Mouse (Mus musculus): ENCODE measurements around the gene Twist2. TPM values are rescaled to one million over a fixed set of nuclear protein-coding genes. Genes with fewer than 3 reads are reported as not detected.

Twist2 gene
- polyA plus RNA-seq, 1 experiment, result 1.6 TPM

DNA sequence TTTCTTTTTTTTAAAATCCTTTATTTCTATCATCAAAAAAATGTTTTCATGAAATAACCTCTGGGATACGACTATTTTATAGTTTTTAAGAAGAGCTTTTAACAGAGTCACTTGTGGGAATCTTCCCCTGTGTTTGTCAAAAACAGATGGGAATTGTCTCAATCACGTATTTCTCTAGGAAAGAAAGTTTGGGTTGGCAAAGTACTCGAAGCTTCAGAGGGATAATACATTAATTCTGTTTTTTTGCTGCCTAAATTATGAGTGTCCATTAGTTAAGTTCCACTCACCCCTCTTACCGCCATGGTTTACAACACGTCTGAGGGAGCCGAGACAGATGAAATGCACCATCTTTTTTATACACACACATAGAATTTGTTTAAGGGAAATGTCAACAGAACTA is 2.2 kb downstream of the Twist2 start:
- Histone ChIP-seq H3K4me3 (ENCODE audit: insufficient read depth, low read length) (no peak overlapping the region), H3K27ac (ENCODE audit: insufficient read depth, low read length) (no peak overlapping the region), H3K4me1 (ENCODE audit: control insufficient read depth, insufficient read depth, low read length) (no peaks in the 10 kb centered on the region)
- TF ChIP-seq POLR2A (IDR thresholded peaks at IDR 0.05; ENCODE audit: extremely low read depth, insufficient read depth, low read length), result no peak
- no peak for TF ChIP-seq CTCF (IDR thresholded peaks at IDR 0.05; ENCODE audit: extremely low read depth, insufficient read depth, low read length)

GRCm38 (mm10) chr1:91816067-91816466 is 14.8 kb downstream of the Twist2 start:
- TF ChIP-seq POLR2A (IDR thresholded peaks at IDR 0.05; ENCODE audit: extremely low read depth, insufficient read depth, low read length), result no peak
- no peak for TF ChIP-seq CTCF (IDR thresholded peaks at IDR 0.05; ENCODE audit: extremely low read depth, insufficient read depth, low read length)
- no peak overlapping the region for H3K4me3 ChIP-seq (ENCODE audit: insufficient read depth, low read length)
- no peaks in the 10 kb centered on the region for H3K4me1 ChIP-seq (ENCODE audit: control insufficient read depth, insufficient read depth, low read length)

GRCm38 (mm10) chr1:91816571-91816970 is 15.3 kb downstream of the Twist2 start:
- no peak overlapping the region for H3K27ac ChIP-seq (ENCODE audit: insufficient read depth, low read length)
- TF ChIP-seq CTCF (IDR thresholded peaks at IDR 0.05; ENCODE audit: extremely low read depth, insufficient read depth, low read length) (no peak), POLR2A (IDR thresholded peaks at IDR 0.05; ENCODE audit: extremely low read depth, insufficient read depth, low read length) (no peak)
- no peak overlapping the region for H3K4me3 ChIP-seq (ENCODE audit: insufficient read depth, low read length)
- no peaks in the 10 kb centered on the region for H3K4me1 ChIP-seq (ENCODE audit: control insufficient read depth, insufficient read depth, low read length)

More at GRCm38 (mm10) chr1:91816067-91816466, 14.8 kb downstream of the Twist2 start:
- H3K27ac ChIP-seq (ENCODE audit: insufficient read depth, low read length), result no peak overlapping the region

- Histone ChIP-seq H3K4me1 (ENCODE audit: control insufficient read depth, insufficient read depth, low read length) (no peaks in the 10 kb centered on the region), H3K4me3 (ENCODE audit: insufficient read depth, low read length) (no peak overlapping the region), H3K27ac (ENCODE audit: insufficient read depth, low read length) (no peak overlapping the region)
- TF ChIP-seq CTCF (IDR thresholded peaks at IDR 0.05; ENCODE audit: extremely low read depth, insufficient read depth, low read length), result peak; percentile 44; the same call in 1 of the 2 replicates
- no peak for TF ChIP-seq POLR2A (IDR thresholded peaks at IDR 0.05; ENCODE audit: extremely low read depth, insufficient read depth, low read length)
These were observed 18.0 kb downstream of the Twist2 start for GRCm38 (mm10) chr1:91819237-91819636.

- Histone ChIP-seq H3K4me3 (ENCODE audit: insufficient read depth, low read length) (no peak overlapping the region), H3K27ac (ENCODE audit: insufficient read depth, low read length) (no peak overlapping the region), H3K4me1 (ENCODE audit: control insufficient read depth, insufficient read depth, low read length) (no peaks in the 10 kb centered on the region)
- no peak for TF ChIP-seq CTCF (IDR thresholded peaks at IDR 0.05; ENCODE audit: extremely low read depth, insufficient read depth, low read length)
These were observed 19.3 kb downstream of the Twist2 start for GRCm38 (mm10) chr1:91820531-91820930.

DNA sequence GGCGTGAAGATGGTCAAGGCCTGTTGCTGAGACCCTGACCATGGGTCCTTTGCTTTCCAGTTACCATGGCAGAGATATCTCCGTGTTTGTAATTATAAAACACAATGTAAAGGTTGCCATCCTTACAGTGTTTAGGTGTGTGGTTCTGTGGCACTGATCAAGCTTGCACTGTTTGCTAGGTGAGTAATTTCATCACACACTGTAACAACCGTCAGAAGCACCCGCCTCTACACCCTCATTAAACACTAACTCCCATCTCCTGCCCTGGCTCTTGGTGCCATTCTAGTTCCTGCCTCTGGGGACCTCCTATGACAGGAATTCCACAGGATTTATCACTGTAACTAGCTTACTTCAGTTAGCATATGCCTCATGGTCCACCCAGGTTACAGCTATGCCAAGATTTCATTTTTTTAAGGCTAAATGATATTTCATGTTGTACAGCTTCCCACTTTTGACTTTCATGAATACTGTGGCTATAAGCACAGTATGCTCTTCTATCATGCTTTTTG is 21.1 kb downstream of the Twist2 start:
- peak; percentile 20; the same call in 1 of the 2 replicates for TF ChIP-seq CTCF (IDR thresholded peaks at IDR 0.05; ENCODE audit: extremely low read depth, insufficient read depth, low read length)
- no peak for TF ChIP-seq POLR2A (IDR thresholded peaks at IDR 0.05; ENCODE audit: extremely low read depth, insufficient read depth, low read length)
- H3K4me3 ChIP-seq (ENCODE audit: insufficient read depth, low read length), result no peak overlapping the region
- no peaks in the 10 kb centered on the region for H3K4me1 ChIP-seq (ENCODE audit: control insufficient read depth, insufficient read depth, low read length)
- H3K27ac ChIP-seq (ENCODE audit: insufficient read depth, low read length), result no peak overlapping the region

DNA sequence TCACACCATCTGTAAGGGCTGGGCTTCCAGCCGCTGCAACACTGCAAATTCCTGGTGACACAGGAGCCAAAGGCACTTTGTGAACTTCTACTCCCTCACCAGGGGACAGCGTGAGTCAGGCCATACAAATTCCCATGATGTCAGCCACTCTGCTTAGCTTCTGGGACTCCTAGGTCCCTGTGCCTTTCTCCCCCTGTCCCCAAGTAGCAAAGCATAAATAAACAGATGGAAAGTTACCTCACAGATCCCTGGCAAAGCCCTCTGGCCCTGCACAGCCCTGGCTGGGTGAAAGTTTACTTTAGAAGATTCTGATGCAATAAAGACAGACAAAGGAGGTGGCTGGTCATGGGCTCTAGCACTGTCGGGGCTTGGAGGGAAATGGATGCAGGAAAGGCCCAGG is 22.3 kb downstream of the Twist2 start:
- TF ChIP-seq CTCF (IDR thresholded peaks at IDR 0.05; ENCODE audit: extremely low read depth, insufficient read depth, low read length) (no peak), POLR2A (IDR thresholded peaks at IDR 0.05; ENCODE audit: extremely low read depth, insufficient read depth, low read length) (no peak)
- no peaks in the 10 kb centered on the region for H3K4me1 ChIP-seq (ENCODE audit: control insufficient read depth, insufficient read depth, low read length)
- no peak overlapping the region for H3K4me3 ChIP-seq (ENCODE audit: insufficient read depth, low read length)
- H3K27ac ChIP-seq (ENCODE audit: insufficient read depth, low read length), result no peak overlapping the region

DNA sequence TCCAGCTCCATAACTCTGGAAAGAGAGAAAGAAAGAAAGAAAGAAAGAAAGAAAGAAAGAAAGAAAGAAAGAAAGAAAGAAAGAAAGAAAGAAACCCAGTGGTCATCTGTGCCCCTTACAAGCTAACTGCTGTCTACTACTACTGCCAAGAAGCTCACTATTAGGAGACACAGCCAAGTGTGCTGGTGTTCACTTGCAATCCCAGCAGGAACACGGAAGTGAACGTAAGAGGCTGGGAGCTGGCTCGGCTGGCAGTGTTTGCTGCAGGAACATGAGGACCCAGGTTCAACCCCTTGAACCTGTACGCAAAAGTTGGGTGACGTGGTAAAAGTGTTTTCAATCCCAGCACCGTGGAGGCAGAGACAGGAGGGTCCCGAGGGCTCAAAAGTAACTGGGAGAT is 22.7 kb downstream of the Twist2 start:
- no peak for TF ChIP-seq POLR2A (IDR thresholded peaks at IDR 0.05; ENCODE audit: extremely low read depth, insufficient read depth, low read length)
- no peak for TF ChIP-seq CTCF (IDR thresholded peaks at IDR 0.05; ENCODE audit: extremely low read depth, insufficient read depth, low read length)
- H3K4me3 ChIP-seq (ENCODE audit: insufficient read depth, low read length), result no peak overlapping the region
- no peaks in the 10 kb centered on the region for H3K4me1 ChIP-seq (ENCODE audit: control insufficient read depth, insufficient read depth, low read length)
- no peak overlapping the region for H3K27ac ChIP-seq (ENCODE audit: insufficient read depth, low read length)

DNA sequence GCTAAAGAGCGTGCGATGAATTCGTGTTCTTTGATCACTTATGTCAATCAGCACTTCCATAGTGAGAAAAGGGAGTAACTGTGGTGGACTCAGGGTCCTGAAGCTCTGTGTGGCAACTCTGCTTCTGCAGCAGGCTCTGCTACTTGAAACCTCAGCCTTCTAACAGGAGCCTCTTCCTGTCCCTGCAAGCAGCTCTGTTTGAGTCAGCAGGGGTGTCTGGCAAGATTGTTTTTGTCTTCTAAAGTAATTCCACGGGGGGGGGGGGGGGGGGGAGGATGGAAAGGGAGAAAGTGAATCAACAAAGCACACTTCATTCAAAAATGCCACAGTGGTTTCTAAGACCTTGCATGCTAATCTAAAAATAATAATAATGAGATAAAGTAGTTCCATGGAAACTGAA is 24.0 kb downstream of the Twist2 start:
- TF ChIP-seq POLR2A (IDR thresholded peaks at IDR 0.05; ENCODE audit: extremely low read depth, insufficient read depth, low read length), result no peak
- TF ChIP-seq CTCF (IDR thresholded peaks at IDR 0.05; ENCODE audit: extremely low read depth, insufficient read depth, low read length), result no peak
- Histone ChIP-seq H3K4me1 (ENCODE audit: control insufficient read depth, insufficient read depth, low read length) (no peaks in the 10 kb centered on the region), H3K27ac (ENCODE audit: insufficient read depth, low read length) (no peak overlapping the region), H3K4me3 (ENCODE audit: insufficient read depth, low read length) (no peak overlapping the region)

GRCm38 (mm10) chr1:91831978-91832377 is 30.7 kb downstream of the Twist2 start:
- no peak for TF ChIP-seq POLR2A (IDR thresholded peaks at IDR 0.05; ENCODE audit: extremely low read depth, insufficient read depth, low read length)
- TF ChIP-seq CTCF (IDR thresholded peaks at IDR 0.05; ENCODE audit: extremely low read depth, insufficient read depth, low read length), result no peak
- no peak overlapping the region for H3K27ac ChIP-seq (ENCODE audit: insufficient read depth, low read length)
- H3K4me1 ChIP-seq (ENCODE audit: control insufficient read depth, insufficient read depth, low read length), result no peaks in the 10 kb centered on the region
- no peak overlapping the region for H3K4me3 ChIP-seq (ENCODE audit: insufficient read depth, low read length)

Measured in cortical plate, adult 2 months (tissue).